Mouse (Mus musculus) liver, embryonic 13.5 days (tissue): ENCODE measurements around the gene Nos3. TPM values are rescaled to one million over a fixed set of nuclear protein-coding genes. Genes with fewer than 3 reads are reported as not detected.
A peak's percentile ranks its signal among the peaks of the same experiment; 100 is the strongest.

Source experiments
- ATAC-seq: fragments of 200-750 bp; cut with Nextera tagmentation; 2 replicates; pipeline ENCODE4 v1.8.0; 2017; ENCODE audit warnings: low read depth, mild to moderate bottlenecking, moderate number of reproducible peaks, moderate library complexity
- DNase-seq: peaks from one replicate; pipeline ENCODE4 v3.0.0; 2022
- H3K27ac ChIP-seq: fragments of 300-500 bp; sonication (generic); 2 replicates; pipeline ENCODE4 v1.5.1; 2015; ENCODE audit warnings: moderate library complexity, mild to moderate bottlenecking, inconsistent platforms
- H3K27me3 ChIP-seq: fragments of 300-500 bp; sonication (generic); 2 replicates; pipeline ENCODE4 v1.6.1; 2015; ENCODE audit warnings: mild to moderate bottlenecking, inconsistent platforms
- H3K36me3 ChIP-seq: fragments of 300-500 bp; sonication (generic); 2 replicates; pipeline ENCODE4 v1.6.1; 2015; ENCODE audit warnings: mild to moderate bottlenecking, inconsistent platforms
- H3K4me1 ChIP-seq: fragments of 300-500 bp; sonication (generic); replicated peaks from 2 replicates; pipeline ENCODE4 v1.6.1; 2015; ENCODE audit warnings: inconsistent platforms
- H3K4me2 ChIP-seq: fragments of 300-500 bp; sonication (generic); 2 replicates; pipeline ENCODE4 v1.6.1; 2015; ENCODE audit warnings: inconsistent platforms, mild to moderate bottlenecking, moderate library complexity
- H3K4me3 ChIP-seq: fragments of 300-500 bp; sonication (generic); replicated peaks from 2 replicates; pipeline ENCODE4 v1.5.1; 2015; ENCODE audit warnings: mild to moderate bottlenecking, inconsistent platforms
- H3K9ac ChIP-seq: fragments of 300-500 bp; sonication (generic); 2 replicates; pipeline ENCODE4 v1.6.1; 2015; ENCODE audit warnings: mild to moderate bottlenecking, inconsistent platforms
- H3K9me3 ChIP-seq: fragments of 300-500 bp; sonication (generic); replicated peaks from 2 replicates; pipeline ENCODE4 v1.6.1; 2016; ENCODE audit warnings: inconsistent platforms
- WGBS: fragments of 180-500 bp; shearing (Covaris S2); methylation state at CpG from one replicate; pipeline ENCODE4 v1.1.7; 2015; ENCODE audit not compliant: insufficient replicate concordance; 5-methylcytosine and 5-hydroxymethylcytosine counted together
- polyA plus RNA-seq: library from polyadenylated mRNA; unstranded; fragments of >200 nt; fragmentation: Nextera tagmentation; extraction: Ambion mirVana; gene quantifications from 2 replicates; pipeline ENCODE4 v1.2.1, GENCODE M21; 2015

The Nos3 gene
- polyA plus RNA-seq, 1 experiment from 2014 or later, result 2.7 TPM

DNA sequence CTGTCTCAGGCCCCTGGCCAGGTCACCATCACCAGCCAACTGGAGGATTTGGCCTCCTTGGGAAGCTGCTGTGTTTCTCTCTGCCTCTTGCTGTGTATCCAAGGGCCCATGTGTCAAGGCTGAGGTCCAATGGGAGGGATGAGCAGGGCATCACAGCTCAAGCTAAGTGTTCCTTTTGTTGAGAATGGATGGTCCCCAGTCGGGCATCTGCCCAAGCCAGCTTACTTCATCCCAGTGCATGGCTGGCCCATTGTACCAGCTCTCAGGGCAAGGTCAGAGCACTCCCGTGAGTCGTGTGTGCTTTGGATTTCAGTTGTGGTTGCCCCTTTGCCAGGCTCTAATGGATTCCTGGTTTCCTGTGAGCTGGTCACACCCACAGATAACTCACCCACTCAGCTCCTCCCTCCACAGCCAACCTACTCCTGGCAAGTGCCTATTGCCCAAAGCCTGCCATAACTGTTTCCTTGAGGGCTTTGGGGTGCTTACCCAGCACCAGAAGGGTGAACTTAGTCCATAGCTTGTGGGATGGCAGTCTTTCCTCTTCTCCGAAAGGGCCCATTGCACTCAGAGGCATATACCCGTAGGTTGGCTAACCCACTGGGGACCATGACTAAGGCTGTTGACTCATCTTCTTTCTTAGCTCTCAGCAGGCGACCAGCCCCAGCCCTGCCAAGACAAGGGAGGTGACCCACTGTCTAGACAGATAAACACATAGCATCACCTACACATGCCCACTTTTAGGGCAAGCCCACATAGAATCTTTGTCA, 40.2 kb downstream of the Nos3 start:
- no peaks in the 10 kb centered on the region for H3K27me3 ChIP-seq
- H3K36me3 ChIP-seq, result peaks cover 73% of the 10 kb centered on the region
- H3K4me3 ChIP-seq, result no peak overlapping the region
- DNase-seq (no peak), ATAC-seq (no peak)
- H3K4me1 ChIP-seq, result peaks cover 22% of the 10 kb centered on the region
- WGBS, result 58% methylated on average over 6 of the region's 6 CpGs
- no peak overlapping the region for H3K4me2 ChIP-seq
- H3K9me3 ChIP-seq, result no peaks in the 10 kb centered on the region
- no peak overlapping the region for H3K9ac ChIP-seq
- peak overlapping the region; percentile 2 for H3K27ac ChIP-seq

DNA sequence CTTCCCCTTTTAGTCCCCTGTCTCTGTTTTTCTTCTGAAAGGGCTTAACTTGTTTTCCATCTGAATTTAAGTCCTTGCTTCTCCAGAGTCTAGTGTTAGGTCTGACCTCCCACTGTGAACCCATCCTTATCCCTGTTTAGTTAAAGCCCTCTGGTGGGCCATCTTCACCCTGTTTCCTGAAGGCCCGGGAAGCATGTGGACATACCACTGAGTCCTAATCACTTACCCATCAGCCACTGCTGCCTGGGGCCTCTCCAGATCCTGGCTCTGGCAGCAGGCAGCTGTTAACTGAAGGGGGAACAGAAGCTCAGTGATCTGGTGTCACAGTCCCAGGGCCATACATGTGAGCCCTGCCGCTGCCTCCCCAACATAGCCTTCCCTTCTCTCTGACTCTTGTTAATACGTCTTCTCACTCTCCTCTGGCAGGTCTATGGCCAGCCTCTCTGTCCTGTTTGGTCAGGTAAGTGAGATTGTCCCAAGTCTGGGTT, 40.8 kb downstream of the Nos3 start:
- ATAC-seq, result no peak
- no peak overlapping the region for H3K4me2 ChIP-seq
- DNase-seq, result no peak
- WGBS, result 58% methylated on average over 3 of the region's 3 CpGs
- H3K27me3 ChIP-seq, result no peaks in the 10 kb centered on the region
- H3K9ac ChIP-seq, result no peak overlapping the region
- H3K4me1 ChIP-seq, result peaks cover 22% of the 10 kb centered on the region
- H3K36me3 ChIP-seq, result peaks cover 67% of the 10 kb centered on the region
- H3K4me3 ChIP-seq, result no peak overlapping the region
- peak overlapping the region; percentile 2; the same call in 1 of the 2 replicates for H3K27ac ChIP-seq
- no peaks in the 10 kb centered on the region for H3K9me3 ChIP-seq

DNA sequence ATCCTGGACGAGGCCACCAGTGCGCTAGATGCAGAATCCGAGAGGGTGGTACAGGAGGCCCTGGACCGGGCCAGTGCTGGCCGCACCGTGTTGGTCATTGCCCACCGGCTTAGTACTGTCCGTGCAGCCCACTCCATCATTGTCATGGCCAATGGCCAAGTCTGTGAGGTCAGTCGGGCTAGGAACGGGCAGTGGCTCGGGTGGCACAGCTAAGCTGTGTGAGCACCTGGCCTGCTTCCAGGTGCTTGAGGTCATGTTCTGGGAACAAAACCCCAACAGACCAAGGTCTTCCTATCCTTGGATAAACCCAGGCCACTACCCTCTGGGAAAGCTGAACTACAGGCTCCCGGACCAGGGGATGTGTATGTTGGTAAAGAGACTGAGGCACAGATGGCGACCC, 44.0 kb downstream of the Nos3 start:
- no peak overlapping the region for H3K27ac ChIP-seq
- H3K4me2 ChIP-seq, result no peak overlapping the region
- H3K4me1 ChIP-seq, result peaks cover 22% of the 10 kb centered on the region
- no peak overlapping the region for H3K4me3 ChIP-seq
- DNase-seq, result no peak
- no peak for ATAC-seq
- no peak overlapping the region for H3K9ac ChIP-seq
- H3K36me3 ChIP-seq, result peaks cover 36% of the 10 kb centered on the region
- H3K9me3 ChIP-seq, result no peaks in the 10 kb centered on the region
- 76% methylated on average over 13 of the region's 13 CpGs for WGBS
- peaks cover 27% of the 10 kb centered on the region for H3K27me3 ChIP-seq

DNA sequence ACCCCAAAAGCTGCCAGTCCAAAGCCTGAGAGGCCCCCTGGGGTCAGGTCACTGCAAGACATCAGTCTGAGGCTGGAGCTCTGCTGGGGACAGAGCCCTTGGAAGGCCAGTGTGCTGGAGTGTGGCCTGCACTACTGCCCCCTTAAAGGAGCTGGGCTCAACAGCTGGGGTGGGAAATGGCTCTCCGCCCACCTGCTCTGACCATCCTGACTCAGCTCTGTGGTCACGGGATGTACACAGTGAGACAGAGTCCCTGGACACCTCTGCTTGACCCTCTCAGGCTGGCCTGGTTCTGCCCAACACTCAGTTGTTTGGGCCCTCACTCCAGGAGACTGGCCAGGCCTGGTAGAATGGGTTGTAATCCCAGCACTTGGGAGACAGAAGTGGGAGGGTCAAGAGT, 44.9 kb downstream of the Nos3 start:
- WGBS, result 75% methylated on average over 2 of the region's 2 CpGs
- Histone ChIP-seq H3K36me3 (peaks cover 30% of the 10 kb centered on the region), H3K4me2 (no peak overlapping the region), H3K9ac (no peak overlapping the region), H3K4me3 (no peak overlapping the region), H3K27me3 (peaks cover 35% of the 10 kb centered on the region), H3K4me1 (peaks cover 15% of the 10 kb centered on the region), H3K9me3 (no peaks in the 10 kb centered on the region), H3K27ac (no peak overlapping the region)
- ATAC-seq (no peak), DNase-seq (no peak)

DNA sequence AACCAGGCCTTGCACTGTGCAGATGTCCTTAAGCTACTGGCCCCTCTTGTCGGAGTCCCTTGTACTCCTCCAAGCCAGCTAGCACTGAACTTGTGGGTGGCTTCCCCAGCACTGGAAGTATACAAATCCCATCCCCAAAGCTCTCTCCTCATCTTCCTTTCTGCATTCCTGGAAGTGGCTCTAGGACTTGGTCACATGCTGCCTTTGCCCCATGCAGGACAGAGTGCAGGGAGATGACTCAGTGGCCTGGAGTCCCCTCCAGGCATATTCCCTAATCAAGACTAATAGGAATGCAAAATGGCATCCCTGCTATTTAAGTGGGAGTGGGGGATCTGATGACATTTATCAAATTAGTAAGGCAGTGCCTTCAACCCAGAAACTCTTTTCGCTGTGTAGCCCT, 47.5 kb downstream of the Nos3 start:
- Histone ChIP-seq H3K9ac (no peak overlapping the region), H3K9me3 (no peaks in the 10 kb centered on the region), H3K36me3 (peaks cover 10% of the 10 kb centered on the region), H3K4me3 (no peak overlapping the region), H3K4me1 (peaks cover 3% of the 10 kb centered on the region; the same call in 1 of the 2 replicates), H3K27me3 (peaks cover 45% of the 10 kb centered on the region), H3K27ac (no peak overlapping the region), H3K4me2 (no peak overlapping the region)
- ATAC-seq (no peak), DNase-seq (no peak)
- WGBS, result 69% methylated on average over 2 of the region's 2 CpGs

DNA sequence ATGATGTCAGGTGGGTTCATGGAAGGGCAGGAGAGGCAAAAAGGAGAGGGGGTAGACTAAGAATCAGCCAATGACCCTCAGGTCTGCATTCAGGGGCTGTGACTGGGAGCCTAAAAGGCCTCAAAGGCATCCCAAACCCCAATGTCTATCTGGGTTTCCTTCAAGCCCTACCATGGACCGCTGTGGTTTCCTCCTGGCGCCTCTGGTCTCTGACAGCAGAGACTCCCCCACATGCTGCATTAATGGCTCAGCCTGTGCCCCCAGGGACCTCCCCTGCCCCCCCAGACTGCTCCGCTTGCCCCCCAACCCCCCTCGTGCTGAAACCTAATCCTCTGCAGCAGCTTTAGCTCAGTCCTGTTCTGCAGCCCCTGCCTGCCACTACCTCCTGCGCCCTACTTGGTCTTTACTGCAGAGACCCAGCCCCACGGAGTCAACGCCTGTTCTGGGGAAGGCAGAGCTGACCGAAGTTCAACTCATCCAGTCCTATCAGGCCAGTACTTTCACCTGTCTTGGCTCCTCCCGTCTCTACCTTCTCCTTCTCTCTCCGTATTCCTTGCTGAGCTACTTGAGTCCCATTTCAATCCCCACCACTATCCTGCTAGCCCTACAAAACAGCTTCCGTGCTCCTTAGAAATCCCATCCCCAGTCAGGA, 48.6 kb downstream of the Nos3 start, which contains the start of gene Asic3:
Asic3 (plus strand) TSS at position 351 of the 652 bp plus-strand sequence.
- Histone ChIP-seq H3K27ac (no peak within 1 kb of the TSS), H3K9ac (no peak within 1 kb of the TSS), H3K4me1 (peaks cover 3% of the 10 kb centered on the region; the same call in 1 of the 2 replicates), H3K27me3 (peaks cover 45% of the 10 kb centered on the region), H3K9me3 (no peaks in the 10 kb centered on the region), H3K4me2 (no peak within 1 kb of the TSS), H3K36me3 (0 out of 2 replicates have a peak, but pooled peaks cover under 1% of the 10 kb centered on the region), H3K4me3 (no peak within 1 kb of the TSS)
- WGBS, result 32% methylated on average over 11 of the region's 11 CpGs
- DNase-seq (no peak), ATAC-seq (no peak)

DNA sequence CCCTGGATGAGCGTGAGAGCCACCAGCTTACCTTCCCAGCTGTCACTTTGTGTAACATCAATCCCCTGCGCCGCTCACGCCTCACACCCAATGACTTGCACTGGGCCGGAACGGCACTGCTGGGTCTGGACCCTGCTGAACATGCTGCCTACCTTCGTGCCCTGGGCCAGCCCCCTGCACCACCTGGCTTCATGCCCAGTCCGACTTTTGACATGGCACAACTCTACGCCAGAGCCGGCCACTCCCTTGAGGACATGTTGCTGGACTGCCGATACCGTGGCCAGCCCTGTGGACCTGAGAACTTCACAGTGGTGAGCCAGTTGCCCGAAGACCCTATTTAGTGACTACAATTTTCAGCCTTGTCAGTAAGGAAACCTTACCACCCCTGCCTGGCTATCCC, 49.3 kb downstream of the Nos3 start:
- 69% methylated on average over 13 of the region's 13 CpGs for WGBS
- 0 out of 2 replicates have a peak, but pooled peaks cover 2% of the 10 kb centered on the region for H3K36me3 ChIP-seq
- no peaks in the 10 kb centered on the region for H3K9me3 ChIP-seq
- H3K27me3 ChIP-seq, result peaks cover 45% of the 10 kb centered on the region
- H3K4me2 ChIP-seq, result no peak overlapping the region
- ATAC-seq (no peak), DNase-seq (no peak)
- H3K9ac ChIP-seq, result no peak overlapping the region
- H3K4me3 ChIP-seq, result no peak overlapping the region
- peaks cover 3% of the 10 kb centered on the region; the same call in 1 of the 2 replicates for H3K4me1 ChIP-seq
- H3K27ac ChIP-seq, result no peak overlapping the region

DNA sequence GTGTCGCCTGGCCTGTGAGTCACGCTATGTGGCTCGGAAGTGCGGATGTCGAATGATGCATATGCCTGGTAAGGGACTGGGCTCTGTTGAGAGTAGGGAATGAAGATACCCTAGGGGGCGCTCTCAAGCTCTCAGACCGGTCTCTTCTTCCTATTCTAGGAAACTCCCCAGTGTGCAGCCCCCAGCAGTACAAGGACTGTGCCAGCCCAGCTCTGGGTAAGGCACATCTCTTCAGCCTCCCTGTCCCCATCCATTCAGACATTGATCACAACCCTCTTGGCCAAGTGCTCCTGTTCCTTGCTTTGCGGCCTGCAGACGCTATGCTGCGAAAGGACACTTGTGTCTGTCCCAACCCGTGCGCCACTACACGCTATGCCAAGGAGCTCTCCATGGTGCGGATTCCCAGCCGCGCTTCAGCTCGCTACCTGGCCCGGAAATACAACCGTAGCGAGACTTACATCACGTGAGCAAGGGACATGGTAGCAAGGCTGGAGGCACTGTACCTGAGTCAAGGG, 51.7 kb downstream of the Nos3 start:
- 9% methylated on average over 21 of the region's 21 CpGs for WGBS
- peaks cover 42% of the 10 kb centered on the region for H3K27me3 ChIP-seq
- ATAC-seq (peak; percentile 63), DNase-seq (peak; percentile 48)
- no peaks in the 10 kb centered on the region for H3K9me3 ChIP-seq
- H3K36me3 ChIP-seq, result peaks cover 12% of the 10 kb centered on the region
- H3K27ac ChIP-seq, result no peak overlapping the region
- H3K4me3 ChIP-seq, result no peak overlapping the region
- H3K9ac ChIP-seq, result no peak overlapping the region
- no peak overlapping the region for H3K4me2 ChIP-seq
- H3K4me1 ChIP-seq, result peaks cover 3% of the 10 kb centered on the region; the same call in 1 of the 2 replicates

DNA sequence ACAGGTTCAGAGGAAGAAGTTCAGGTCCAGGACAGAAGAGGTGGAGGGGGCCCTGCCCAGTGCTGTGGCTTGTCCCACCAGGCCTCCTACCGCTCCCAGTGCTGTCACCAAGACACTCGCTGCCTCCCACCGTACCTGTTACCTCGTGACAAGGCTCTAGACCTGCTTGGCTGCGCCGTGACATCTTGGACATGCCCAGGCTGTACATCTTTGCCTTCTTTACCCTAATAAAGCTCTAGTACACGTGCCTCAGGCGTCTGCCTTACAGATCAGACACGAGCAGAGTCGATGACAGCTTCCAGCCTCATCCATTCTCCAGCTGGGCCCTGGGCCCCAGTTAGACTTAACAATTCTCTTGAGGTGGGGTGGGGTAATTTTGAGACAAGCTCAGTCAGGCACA, 53.0 kb downstream of the Nos3 start:
- peaks cover 29% of the 10 kb centered on the region for H3K27me3 ChIP-seq
- DNase-seq (no peak), ATAC-seq (no peak)
- no peak overlapping the region for H3K27ac ChIP-seq
- WGBS, result 76% methylated on average over 10 of the region's 10 CpGs
- no peak overlapping the region for H3K4me3 ChIP-seq
- H3K4me2 ChIP-seq, result no peak overlapping the region
- H3K4me1 ChIP-seq, result peaks cover 7% of the 10 kb centered on the region
- no peak overlapping the region for H3K9ac ChIP-seq
- no peaks in the 10 kb centered on the region for H3K9me3 ChIP-seq
- peaks cover 12% of the 10 kb centered on the region for H3K36me3 ChIP-seq

DNA sequence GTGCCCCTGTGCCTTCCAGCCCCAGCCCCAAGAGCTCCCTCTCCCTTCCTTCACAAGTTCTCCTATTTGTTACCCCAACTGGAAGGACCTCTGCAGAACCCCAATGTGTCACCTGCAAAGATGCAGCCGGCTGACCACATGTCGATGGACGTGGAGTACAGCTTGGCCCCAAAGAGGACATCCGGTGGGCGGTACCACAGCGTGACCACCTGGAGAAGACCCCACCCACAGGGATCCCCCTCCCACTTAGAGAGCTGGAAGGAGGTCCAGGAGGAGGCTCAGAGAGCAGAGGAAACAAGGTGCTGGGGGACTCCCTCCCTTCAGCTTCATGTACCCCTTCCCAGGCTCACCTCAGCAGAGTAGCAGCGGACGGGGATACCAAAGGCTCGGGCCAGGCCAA, 55.8 kb downstream of the Nos3 start:
- no peak overlapping the region for H3K4me2 ChIP-seq
- DNase-seq (no peak), ATAC-seq (no peak)
- H3K36me3 ChIP-seq, result peaks cover 12% of the 10 kb centered on the region
- H3K4me1 ChIP-seq, result peaks cover 23% of the 10 kb centered on the region
- H3K9me3 ChIP-seq, result no peaks in the 10 kb centered on the region
- no peak overlapping the region for H3K4me3 ChIP-seq
- no peak overlapping the region for H3K9ac ChIP-seq
- no peak overlapping the region for H3K27ac ChIP-seq
- 87% methylated on average over 9 of the region's 9 CpGs for WGBS
- peaks cover 5% of the 10 kb centered on the region; the same call in 1 of the 2 replicates for H3K27me3 ChIP-seq
